Mouse (Mus musculus) C2C12 (cell line): Measurements from ENCODE around the gene Gm49318. TPM values are rescaled to one million over a fixed set of nuclear protein-coding genes. Genes with fewer than 3 reads are reported as not detected.

Source experiments
- H3K27me3 ChIP-seq: one replicate; pipeline ENCODE4 v1.6.1; 2011; ENCODE audit not compliant: control insufficient read depth, insufficient read depth, insufficient read length
- H3K36me3 ChIP-seq: one replicate; pipeline ENCODE4 v1.6.1; 2011; ENCODE audit not compliant: control insufficient read depth, insufficient read depth
- H3K4me3 ChIP-seq: one replicate; pipeline ENCODE4 v1.5.1; 2011; ENCODE audit warnings: mild to moderate bottlenecking, control low read depth; ENCODE audit not compliant: poor library complexity, insufficient read depth, severe bottlenecking
- H3K79me2 ChIP-seq: one replicate; pipeline ENCODE4 v1.6.1; 2011; ENCODE audit not compliant: control insufficient read depth, insufficient read depth
- H3K79me3 ChIP-seq: one replicate; pipeline ENCODE4 v1.6.1; 2011; ENCODE audit warnings: low read depth, control low read depth
- H3ac ChIP-seq: one replicate; pipeline ENCODE3; 2011; ENCODE audit warnings: low read depth; ENCODE audit not compliant: control insufficient read depth, insufficient read length
- CEBPB ChIP-seq: IDR thresholded peaks from one replicate; pipeline ENCODE4 v1.6.1; 2011; ENCODE audit warnings: low read depth, mild to moderate bottlenecking, control low read depth, moderate library complexity
- CTCF ChIP-seq: IDR thresholded peaks from one replicate; pipeline ENCODE4 v1.5.1; 2011; ENCODE audit not compliant: control insufficient read depth, insufficient read depth, insufficient read length
- FOSL1 ChIP-seq: IDR thresholded peaks from one replicate; pipeline ENCODE4 v1.8.0; 2011; ENCODE audit warnings: mild to moderate bottlenecking, low read length; ENCODE audit not compliant: poor library complexity, insufficient read depth, severe bottlenecking
- MAX ChIP-seq: IDR thresholded peaks from one replicate; pipeline ENCODE4 v1.6.1; 2011; ENCODE audit warnings: mild to moderate bottlenecking, control low read depth
- MYOD1 ChIP-seq: IDR thresholded peaks from one replicate; pipeline ENCODE4 v1.6.1; 2011; ENCODE audit warnings: low read depth; ENCODE audit not compliant: control insufficient read depth, insufficient read length
- MYOG ChIP-seq: IDR thresholded peaks from one replicate; pipeline ENCODE4 v1.6.1; 2011; ENCODE audit not compliant: control insufficient read depth, insufficient read length; ENCODE audit errors: extremely low read depth
- USF1 ChIP-seq: IDR thresholded peaks from one replicate; pipeline ENCODE4 v1.6.1; 2011; ENCODE audit warnings: low read depth, mild to moderate bottlenecking, control low read depth, moderate library complexity
- long read RNA-seq, 2 experiments: library from polyadenylated mRNA; unstranded; transcript quantifications; one replicate each; pipeline ENCODE4 v2.0.0; 2019 to 2020
- polyA plus RNA-seq: library from polyadenylated mRNA; unstranded; fragments of >200 nt; fragmentation: generic; extraction: Trizol; gene quantifications from one replicate; pipeline ENCODE4 v1.2.1, GENCODE M21; 2012; ENCODE audit warnings: missing spikeins

Gm49318 gene
- polyA plus RNA-seq = not detected
- long read RNA-seq, experiment 1 = 0 reads
- long read RNA-seq, experiment 2 = 0 reads

DNA sequence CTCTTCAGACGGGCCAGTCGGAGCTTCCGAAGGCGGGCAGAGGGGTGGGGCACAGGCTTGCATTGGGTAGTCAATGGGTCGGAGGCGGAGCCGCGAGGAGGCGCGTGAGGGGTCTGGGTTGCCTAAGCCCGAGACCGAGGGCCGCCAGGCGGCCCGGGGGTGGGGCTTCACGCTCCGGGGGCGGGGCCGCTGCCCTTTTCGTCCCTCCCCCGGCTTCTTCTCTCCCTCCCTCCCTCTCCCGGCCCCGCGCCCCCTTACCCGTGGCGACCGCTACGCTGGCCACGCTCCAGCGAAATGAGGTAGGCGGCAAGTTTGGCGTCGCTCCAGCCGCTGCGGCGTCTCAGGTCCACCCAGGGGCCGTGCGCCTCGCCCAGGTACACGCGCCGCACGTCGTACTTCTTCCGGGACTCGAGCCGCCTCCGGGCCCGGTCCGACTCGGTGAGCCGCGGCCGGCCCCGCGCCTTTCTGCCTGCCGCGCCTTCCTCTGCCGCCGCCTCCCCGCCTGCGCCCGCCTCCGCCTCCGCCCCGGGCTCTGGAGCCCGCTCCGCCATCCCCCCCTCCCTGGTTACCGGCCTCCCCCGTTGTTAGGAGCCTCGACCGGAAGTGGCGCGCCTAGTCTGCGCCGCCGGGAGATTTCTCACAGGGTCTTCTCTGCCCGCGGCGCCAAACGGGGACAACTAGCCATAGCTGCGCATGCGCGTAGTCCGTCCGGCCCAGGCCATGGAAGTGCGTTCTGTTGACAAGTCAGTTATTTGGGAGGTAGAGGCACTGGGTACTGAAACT, at the start of gene Gm49318, which contains the start of gene Zfp653:
Gene Gm49318, minus strand, starts transcription at position 469 of the 783 bp plus-strand sequence.
Gene Zfp653, minus strand, starts transcription at position 586 of the 783 bp plus-strand sequence.
- no peaks in the 10 kb centered on the region for H3K27me3 ChIP-seq
- H3K36me3 ChIP-seq = peaks cover 6% of the 10 kb centered on the region
- peak within 1 kb of the TSS; percentile 86 for H3ac ChIP-seq
- no peaks in the 10 kb centered on the region for H3K79me3 ChIP-seq
- H3K4me3 ChIP-seq = peak within 1 kb of the TSS; percentile 53
- no peaks in the 10 kb centered on the region for H3K79me2 ChIP-seq
- peak; percentile 49 for TF ChIP-seq MAX
- no peak for TF ChIP-seq CTCF

GRCm38 (mm10) chr9:22119543-22119942, 48.5 kb upstream of the Gm49318 start:
- TF ChIP-seq MYOG = no peak
- Histone ChIP-seq H3K79me3 (peaks cover 13% of the 10 kb centered on the region), H3K27me3 (peaks cover 3% of the 10 kb centered on the region), H3ac (no peak overlapping the region), H3K4me3 (no peak overlapping the region), H3K79me2 (peaks cover 22% of the 10 kb centered on the region), H3K36me3 (no peaks in the 10 kb centered on the region)

GRCm38 (mm10) chr9:22117754-22118456, 46.8 kb upstream of the Gm49318 start:
- Histone ChIP-seq H3K79me2 (peaks cover 30% of the 10 kb centered on the region), H3K4me3 (no peak overlapping the region), H3K79me3 (peaks cover 16% of the 10 kb centered on the region), H3K27me3 (peaks cover 3% of the 10 kb centered on the region), H3ac (no peak overlapping the region), H3K36me3 (peaks cover 6% of the 10 kb centered on the region)
- TF ChIP-seq CTCF (peak; percentile 7), MYOG (no peak), MYOD1 (no peak)

GRCm38 (mm10) chr9:22116740-22117426, 45.8 kb upstream of the Gm49318 start, which contains the start of gene Elof1:
Elof1 (minus strand) TSS chr9:22117172.
- Histone ChIP-seq H3K4me3 (peak within 1 kb of the TSS; percentile 61), H3ac (peak within 1 kb of the TSS; percentile 78), H3K79me2 (peaks cover 30% of the 10 kb centered on the region), H3K36me3 (peaks cover 15% of the 10 kb centered on the region), H3K27me3 (no peaks in the 10 kb centered on the region), H3K79me3 (peaks cover 16% of the 10 kb centered on the region)
- TF ChIP-seq CTCF (no peak), CEBPB (no peak), FOSL1 (no peak), USF1 (no peak), MYOD1 (no peak), MAX (no peak), MYOG (no peak)

DNA sequence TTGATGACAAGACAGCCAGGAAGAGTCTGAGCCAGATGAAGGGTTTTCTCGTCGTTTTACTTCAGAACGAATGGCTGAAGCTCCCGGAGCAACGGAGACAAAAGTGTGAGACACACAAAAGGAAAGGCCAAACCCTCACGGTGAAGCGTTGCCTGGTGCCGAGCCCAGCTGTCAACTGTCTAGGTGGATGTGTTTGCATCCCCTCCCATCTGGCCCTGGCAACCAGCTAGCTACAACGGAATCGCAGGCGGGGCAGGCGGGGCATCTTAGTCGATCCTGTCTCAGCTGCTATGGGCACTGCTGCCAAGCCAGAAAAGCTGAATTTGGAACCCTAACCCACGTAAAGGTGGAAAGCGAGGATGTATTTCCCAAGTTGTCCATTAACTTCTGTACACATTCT, 45.0 kb upstream of the Gm49318 start:
- peaks cover 15% of the 10 kb centered on the region for H3K36me3 ChIP-seq
- TF ChIP-seq MYOG (no peak), FOSL1 (no peak), CTCF (no peak), CEBPB (no peak), MAX (no peak), USF1 (no peak), MYOD1 (no peak)
- no peaks in the 10 kb centered on the region for H3K27me3 ChIP-seq
- peaks cover 16% of the 10 kb centered on the region for H3K79me3 ChIP-seq
- H3K4me3 ChIP-seq = peak overlapping the region; percentile 61
- peaks cover 30% of the 10 kb centered on the region for H3K79me2 ChIP-seq
- H3ac ChIP-seq = peak overlapping the region; percentile 72
